Mouse (Mus musculus) frontal cortex, adult (tissue): ENCODE results near the gene Wfdc5.
A peak's percentile ranks its signal among the peaks of the same experiment; 100 is the strongest.
"Not testable (repeated sequence)": the region's sequence is repeated elsewhere in the genome, so short reads cannot be mapped to it uniquely, and the experiment has no call there.

Experiments
- ATAC-seq: cut with Nextera tagmentation; 2 replicates; pipeline ENCODE4 v1.9.2; 2017; ENCODE audit warnings: mild to moderate bottlenecking, moderate library complexity, mixed read lengths; ENCODE audit not compliant: low TSS enrichment

The Wfdc5 gene

DNA sequence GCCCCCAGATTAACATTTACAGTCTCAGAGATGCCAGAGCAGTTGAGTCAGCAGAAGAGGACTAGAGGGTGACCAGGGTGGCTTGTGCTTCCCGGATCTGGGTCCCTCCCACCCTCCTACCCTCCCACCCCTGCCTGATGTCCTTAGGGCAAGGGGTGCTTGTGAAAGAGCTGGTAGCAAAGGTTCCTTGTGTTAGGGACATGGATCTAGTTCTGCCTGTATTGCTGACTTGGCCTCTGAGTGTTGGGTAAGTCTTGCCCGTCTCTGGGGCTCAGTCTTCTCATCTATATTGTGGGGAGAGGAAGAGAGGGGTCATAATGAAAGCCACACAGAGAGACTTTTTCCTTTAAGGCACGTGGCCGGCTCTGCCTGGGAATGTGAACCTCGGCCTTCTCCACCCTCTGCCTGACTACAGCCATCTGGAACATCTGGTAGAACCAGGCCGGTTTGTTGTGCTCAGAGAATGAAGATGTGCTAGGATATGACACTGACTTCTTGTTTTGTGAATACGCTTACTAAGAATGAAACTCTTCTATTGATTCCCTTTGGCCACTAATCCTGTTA, at the start of gene Wfdc5:
Gene Wfdc5, minus strand, starts transcription at position 51 of the 564 bp plus-strand sequence.
- ATAC-seq = no peak

DNA sequence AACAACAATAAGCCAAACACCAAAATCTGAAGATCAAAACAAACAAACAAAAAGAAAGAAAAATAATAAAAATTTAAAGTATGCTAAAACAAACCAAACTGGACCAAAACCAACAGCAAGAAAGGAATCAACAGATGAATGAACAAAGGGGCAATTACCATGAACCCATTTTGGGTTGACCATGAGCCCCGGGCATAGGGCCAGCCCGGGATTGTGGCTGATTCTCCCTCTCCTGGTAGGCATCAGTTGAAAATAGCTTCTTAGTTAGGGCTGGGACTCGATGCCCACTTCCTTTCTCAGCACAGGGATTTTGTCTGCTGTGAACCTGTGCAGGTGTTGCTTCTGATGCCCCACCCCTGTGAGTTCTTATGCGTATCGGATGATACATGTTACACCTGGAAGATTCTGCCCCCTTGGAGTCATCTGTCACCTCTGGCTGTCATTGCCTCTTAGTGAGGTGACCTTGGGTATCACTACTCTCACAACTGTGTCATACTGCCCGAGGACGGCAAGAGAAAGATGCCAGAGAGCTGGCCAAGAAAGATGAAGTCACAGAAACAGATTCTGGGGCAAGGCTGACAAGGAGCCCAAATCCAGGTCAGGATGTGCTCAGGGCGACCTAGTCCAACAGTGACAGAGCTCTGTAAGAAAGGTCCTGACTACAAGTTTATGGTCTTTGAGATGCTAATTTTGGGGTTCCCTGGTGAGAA, 46.0 kb upstream of the Wfdc5 start:
- no peak for ATAC-seq

DNA sequence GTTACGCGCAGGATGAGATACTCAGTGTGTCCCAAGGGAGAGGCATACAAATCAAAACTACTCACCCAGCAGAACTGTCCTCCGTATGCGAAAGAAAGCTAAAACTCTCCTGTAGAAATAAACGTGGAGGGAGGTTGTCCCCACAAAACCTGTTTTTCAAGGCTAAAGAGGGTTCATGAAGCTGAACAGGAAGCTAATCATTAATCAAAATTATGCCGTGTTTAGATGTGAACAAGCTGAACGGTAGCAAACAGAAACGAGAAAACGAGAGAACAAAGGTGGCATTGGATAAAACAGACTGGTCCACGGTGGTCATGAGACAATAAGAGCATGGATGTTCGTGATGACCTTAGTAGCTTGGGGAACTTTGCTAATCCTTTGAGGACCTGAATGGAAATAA, 39.0 kb upstream of the Wfdc5 start, which contains the start of gene Wfdc15b:
Gene Wfdc15b, minus strand, starts transcription at position 139 of the 400 bp plus-strand sequence.
- no peak for ATAC-seq

DNA sequence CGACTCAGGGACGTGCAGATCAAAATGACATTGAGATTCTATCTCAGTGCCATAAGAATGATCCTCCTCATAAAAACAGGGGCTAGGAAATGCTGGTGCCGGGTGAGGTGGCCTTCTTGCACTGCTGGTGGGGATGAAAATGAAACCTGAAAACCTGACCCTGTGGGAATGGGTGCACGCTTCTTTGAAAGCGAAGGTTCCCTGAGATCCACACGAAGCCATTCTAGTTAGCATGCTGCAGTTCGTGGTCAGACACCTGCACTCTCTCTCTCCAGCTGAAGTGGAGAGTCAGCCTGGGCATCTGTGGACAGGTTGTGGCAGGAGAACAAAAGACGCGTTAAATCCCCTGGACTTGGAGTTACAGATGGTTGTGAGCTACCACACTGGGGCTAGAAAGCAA, 36.8 kb upstream of the Wfdc5 start:
- no peak for ATAC-seq

DNA sequence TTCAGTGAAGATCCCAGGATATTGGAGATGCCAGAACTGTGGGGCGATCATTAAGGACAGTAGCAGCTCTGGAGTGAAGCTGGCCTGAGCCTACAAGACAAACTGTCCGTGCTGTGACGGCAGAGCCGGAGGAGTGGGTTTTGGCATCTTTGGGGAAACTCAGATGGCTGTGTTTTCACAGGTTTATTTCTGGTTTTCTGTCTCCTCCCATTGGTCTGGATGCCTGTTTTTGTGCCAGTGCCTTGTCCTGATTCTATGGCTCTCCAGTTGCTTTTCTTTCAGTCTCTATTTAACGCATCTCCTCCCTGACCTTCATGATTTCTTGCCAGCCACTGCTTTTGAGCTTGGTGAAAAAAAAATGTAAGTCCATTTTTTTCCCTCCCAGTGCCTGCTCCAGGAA, 30.2 kb upstream of the Wfdc5 start:
- peak; percentile 80 for ATAC-seq

GRCm38 (mm10) chr2:164210892-164211291, 28.4 kb upstream of the Wfdc5 start:
- ATAC-seq = no peak

DNA sequence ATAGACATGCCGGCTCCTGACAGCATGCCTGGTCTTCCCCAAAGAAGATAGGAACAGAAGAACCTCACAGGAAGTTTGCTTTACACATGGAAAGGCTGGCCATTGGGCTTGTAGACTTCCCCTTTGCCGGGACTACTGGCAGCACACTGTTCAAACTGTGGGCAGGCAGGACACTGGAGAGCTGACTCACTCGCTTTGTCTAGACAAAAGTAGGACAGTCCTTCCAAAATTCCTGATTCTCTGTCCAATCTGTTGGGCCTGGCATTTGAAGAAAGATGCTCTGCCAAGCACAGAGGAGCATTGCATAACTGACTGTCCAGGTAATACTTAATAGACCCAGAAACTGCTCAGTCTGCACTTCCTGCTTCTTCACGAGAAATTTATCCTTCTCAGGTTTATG, 24.1 kb upstream of the Wfdc5 start:
- ATAC-seq = peak; percentile 91

GRCm38 (mm10) chr2:164206011-164206410, 23.5 kb upstream of the Wfdc5 start:
- ATAC-seq = not testable (repeated sequence)

DNA sequence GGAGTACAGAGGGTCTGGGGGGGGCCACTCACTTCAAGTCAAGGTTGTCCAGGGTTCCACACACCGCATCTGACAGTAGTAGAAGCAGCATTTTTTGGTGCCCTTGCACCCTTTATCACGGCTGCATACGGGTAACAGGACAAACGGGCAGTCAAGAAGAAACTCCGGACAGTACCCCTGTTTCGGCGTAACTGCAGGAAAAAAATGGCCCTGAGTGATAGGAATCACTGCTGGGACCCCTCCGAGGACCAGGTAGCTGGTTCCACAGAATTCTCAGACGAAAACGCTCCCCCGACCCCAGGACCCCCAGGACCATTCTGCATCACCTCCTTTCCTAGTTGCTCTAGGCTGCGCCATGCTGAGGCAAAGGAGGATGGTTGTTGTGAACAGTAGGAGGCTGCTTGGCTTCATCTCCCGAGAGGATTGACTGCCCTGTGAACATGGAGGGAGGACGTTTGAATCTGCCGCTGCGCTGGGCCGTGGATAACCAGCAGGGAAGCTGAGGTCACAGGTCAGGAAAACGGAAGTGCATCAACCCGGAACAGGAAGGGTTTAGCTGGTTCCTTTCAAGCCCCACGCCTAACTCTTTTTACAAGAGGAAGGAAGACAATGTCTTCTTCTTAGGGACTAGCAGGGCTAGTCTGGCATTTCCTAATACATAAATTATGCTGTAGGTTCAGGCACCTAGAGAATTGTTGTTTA, 17.2 kb upstream of the Wfdc5 start, which contains the start of gene Wfdc15a:
Gene Wfdc15a, minus strand, starts transcription at position 505 of the 702 bp plus-strand sequence.
- no peak for ATAC-seq

DNA sequence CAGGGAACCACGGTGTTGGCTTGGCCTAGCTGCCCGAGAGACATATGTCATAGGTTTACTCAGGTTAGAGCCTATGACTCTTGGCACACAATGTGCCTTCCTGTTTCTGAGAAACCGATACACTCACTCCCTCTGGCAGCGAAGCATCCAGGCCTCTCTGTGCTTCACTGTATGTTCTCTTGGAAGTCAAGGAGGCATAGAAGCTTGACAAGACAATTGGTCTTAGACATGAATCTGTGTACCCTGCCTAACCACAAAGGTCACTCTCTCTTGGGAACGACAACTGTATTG, 14.1 kb upstream of the Wfdc5 start:
- no peak for ATAC-seq

DNA sequence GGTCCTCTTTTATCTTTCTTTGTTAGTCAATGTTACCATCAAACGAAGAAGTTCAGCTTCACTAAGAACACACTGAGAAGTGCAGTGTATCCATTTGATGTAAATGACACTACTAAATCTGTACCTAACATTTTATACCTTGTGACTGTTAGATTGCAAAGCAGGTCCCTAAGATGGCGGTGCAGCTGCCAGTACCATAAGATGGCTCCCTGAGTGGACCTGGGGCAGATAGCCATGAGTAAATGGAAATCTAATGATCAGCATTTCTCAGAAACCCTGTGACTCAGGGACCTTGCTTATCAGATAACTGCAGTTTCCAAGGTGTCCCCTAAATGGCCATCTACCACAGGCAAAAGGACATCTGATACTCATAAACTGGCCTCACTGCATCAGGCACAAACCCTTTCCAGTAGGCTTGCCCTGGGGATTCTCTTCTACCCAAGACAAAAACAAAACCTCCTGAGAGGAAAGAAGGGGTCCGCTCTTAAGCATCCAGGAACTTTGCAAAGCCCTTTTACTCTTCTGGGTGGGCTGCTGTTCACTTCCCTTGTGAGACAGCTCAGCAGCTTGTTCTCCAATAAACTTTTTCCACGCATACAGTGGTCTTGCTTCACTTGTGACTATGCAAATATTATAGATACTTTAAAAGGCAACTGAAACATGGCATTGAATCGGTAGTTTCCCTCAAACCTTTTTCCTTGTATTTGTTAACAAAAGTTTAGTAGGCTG, 13.6 kb upstream of the Wfdc5 start:
- no peak for ATAC-seq

DNA sequence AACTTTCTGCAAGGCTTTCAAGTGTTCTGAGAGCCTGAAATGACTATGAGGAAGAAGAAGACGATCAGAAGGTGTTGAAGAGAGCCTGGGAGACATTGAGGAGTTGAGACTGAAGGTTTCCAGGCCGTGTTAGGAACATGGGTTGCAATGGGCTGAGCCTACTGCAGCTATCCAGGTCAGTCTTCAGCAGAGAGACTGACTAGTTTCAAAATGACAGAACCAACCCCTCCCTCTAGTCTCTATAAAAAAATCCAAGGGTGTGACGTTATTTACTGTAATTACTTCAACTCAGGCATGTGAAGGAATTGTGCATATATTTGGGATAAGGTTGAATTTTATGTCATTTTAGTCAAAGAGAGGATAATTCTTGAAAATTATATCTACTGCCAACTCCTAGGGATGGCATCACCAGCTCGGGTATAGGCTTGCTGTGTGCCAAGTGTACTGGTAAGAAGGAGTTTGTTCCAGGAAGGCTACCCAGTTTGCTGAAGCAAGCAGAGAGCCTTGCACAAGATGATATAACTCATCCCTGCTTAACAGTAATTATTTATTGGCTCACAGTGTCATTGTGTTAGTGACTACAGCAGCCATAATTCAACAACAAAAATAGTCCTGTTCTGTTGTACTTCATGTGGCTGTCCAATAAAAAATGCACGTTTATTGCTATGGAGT, 12.6 kb upstream of the Wfdc5 start:
- ATAC-seq = no peak

DNA sequence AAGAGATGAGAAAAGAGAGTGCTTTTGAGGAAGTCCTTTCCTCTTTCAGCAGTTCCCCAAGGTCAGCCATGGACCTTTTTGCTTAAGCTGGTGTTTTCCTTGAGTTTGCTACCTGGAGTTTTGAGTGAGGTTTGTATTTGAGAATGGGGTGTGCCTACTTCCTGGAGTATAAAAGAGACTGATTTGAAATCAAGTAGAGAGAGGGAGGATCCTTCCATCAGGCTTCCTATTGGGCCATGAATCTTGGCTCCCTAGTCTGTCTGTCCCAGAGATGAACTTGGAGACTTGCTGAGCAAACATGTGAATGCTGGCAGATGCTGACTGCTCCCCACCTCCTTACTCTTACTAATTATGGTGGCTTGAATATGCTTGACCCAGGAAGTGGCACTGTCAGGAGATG, 9.7 kb upstream of the Wfdc5 start:
- ATAC-seq = no peak

GRCm38 (mm10) chr2:164190576-164190975, 8.0 kb upstream of the Wfdc5 start, which contains the start of gene Wfdc12:
Gene Wfdc12 (minus strand): TSS chr2:164190608.
- no peak for ATAC-seq

GRCm38 (mm10) chr2:164188722-164189121, 6.2 kb upstream of the Wfdc5 start:
- no peak for ATAC-seq

DNA sequence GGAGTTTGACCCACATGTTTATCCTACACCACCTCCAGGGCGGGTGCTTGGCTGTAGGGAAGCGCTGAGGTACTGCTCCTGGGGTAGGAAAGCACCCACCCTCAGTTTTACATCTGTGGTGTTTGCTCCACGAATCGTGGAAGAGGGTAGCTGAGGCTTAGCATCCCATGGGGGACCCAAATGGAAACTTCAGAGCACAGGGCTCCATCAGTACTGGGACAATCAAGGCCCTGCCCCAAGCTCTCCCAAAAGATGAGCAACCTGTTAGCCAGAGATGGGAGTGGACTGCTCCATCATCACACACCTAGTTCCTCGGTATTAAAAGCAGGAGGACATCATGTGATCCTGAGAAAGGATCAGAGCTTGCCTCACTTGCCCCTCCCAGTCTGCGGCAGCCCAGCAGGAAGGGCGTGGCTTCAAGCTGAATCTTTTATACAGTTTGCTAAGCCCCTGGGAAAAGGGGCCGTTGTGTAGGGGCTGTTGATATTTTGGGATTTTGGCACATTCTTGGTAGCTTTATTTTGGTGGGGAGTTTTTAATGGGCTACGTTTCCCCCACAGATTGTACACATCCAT, 1.7 kb upstream of the Wfdc5 start:
- ATAC-seq = no peak

DNA sequence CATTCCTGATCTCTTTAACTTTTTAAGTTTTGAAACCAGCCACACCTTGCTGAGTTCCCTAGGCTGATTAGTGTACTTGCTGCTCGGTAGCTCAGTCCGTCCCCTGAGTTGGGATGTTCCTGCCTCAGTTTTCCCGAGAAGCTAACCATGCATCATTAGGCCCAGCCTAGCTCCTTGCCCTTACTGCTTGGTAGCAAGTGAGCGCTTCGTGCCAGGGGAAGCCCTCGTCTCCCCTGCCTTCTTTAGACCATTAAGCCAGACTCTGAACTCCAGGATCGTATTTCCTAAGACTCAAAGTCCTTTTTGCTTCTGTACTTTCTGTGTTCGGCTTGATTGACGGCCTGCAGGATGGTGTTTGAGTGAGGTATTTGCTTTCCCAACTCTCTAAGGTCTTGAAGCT, 798 bp upstream of the Wfdc5 start:
- no peak for ATAC-seq

DNA sequence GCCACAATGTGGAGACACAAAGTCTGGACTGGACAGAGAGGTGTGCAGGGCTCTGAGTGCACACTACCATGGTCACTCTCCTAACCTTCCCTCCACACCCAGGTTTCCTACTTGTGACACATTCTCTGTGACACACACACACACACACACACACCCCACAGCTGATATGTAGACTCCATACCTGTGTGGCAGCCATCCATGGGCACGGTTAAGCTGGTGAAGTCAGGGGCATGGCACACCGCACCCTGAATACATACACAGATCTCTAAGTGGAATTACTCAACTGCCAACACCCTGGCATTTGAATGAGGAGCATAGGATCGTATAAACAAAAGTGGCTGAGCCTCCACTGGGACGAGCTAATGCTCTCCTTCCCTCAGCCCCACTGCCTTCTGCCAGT, 1.8 kb downstream of the Wfdc5 start:
- no peak for ATAC-seq

DNA sequence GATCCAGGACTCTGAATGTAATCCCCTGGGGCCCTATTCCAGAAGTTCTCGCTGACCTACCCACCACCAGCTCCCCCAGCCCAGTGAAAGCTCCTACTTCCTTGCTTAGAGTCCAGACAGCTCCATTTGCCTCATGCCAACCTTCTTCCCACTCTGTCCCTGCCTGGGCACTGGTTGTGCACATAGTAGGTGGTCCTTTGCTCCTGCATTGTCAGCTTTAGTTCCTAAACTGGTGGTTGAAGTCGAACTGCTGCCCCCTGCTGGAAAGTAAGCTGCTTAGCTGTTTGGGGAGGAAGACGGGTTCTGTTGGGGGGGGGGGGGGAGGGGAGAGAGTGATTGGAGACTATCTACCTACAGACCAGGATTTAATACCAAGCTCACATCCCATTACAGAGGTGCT, 2.4 kb downstream of the Wfdc5 start:
- ATAC-seq = no peak

DNA sequence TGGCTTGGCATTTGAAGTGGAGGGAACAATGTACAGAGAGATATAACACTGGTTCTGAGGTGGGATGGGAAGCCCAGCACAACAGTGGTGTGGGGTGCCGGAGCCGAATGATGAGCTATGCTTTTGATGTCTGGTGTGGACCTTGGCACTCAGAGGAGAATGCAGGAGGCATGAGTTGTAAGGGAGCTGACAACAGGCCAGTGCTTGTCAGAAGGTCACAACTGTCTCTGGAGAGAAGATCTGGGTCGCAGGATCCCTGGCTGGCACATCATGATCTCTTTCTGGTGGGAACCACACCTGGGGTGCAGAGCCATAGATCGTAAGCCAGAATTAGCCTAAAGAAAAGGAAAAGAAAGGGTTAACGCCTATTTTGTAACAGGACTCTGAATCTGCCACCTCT, 4.7 kb downstream of the Wfdc5 start:
- ATAC-seq = no peak

- peak; percentile 32; the same call in 1 of the 2 replicates for ATAC-seq
Measured at GRCm38 (mm10) chr2:164175850-164176249, 6.7 kb downstream of the Wfdc5 start.
